Mouse (Mus musculus): ENCODE measurements at regions not wholly inside any gene's neighbourhood (a gene's known extent, or its start where the extent isn't known, plus 50 kb on each side); places are given as distances from the start of the nearest gene placed in this dataset.

DNA sequence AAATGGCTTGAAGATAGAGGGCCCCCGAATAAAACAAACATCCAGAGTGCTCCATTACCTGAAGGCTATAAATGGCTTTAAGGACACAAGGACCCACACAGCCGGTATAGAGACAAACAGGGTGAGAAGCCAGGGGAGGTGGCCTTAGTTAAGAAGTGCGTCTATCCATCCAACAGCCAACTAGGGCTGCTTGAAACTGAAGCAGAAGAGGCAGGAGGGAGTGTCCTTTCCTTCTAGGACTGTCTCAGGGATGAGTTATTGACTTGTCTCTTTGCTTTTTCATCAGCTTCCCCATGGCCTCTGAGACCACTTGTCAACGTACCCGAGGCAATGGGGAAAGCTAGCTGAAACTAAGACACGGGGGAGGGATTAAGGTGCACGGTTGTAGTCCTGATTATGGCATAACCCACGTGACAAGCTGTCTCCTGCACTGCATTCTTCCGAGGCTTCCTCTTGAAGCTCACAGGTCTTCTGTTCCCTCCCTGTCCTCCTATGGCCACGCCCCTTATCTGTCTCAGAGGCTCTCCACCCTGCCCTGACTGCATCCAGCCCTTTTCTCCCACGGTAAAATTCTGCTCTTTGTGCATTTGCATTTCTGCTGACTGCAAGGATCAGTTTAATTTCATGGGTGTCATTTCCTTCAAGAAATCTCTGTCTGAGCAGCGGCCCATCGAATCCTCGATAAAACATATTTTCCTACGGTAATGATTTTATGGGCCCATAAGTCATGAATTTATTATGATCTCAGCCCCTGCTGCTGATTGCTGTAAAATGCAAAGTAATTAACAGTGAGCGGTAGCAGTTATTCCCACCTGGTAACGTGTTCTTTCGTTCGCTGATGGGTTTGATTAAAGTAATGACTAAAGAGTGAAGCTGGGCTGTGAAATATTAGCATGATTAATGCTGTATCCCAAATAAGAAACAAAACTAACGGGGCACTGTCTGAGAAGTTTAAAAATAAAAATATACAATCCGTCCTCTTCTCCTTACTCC is 292.3 kb downstream of the Sec16b start:
- TF ChIP-seq CTCF (IDR thresholded peaks at IDR 0.05) (no peak), EP300 (IDR thresholded peaks at IDR 0.05) (no peak)
